Mouse (Mus musculus): ENCODE data around the gene Olfr1338. TPM values are rescaled to one million over a fixed set of nuclear protein-coding genes. Genes with fewer than 3 reads are reported as not detected.

The Olfr1338 gene
- total and polyA plus RNA-seq, 2 experiments from 2014 or later: not detected

- 56% methylated on average over 10 of the region's 10 CpGs for WGBS
Measured at GRCm38 (mm10) chr4:118721742-118722483, 36.6 kb downstream of the Olfr1338 start.

DNA sequence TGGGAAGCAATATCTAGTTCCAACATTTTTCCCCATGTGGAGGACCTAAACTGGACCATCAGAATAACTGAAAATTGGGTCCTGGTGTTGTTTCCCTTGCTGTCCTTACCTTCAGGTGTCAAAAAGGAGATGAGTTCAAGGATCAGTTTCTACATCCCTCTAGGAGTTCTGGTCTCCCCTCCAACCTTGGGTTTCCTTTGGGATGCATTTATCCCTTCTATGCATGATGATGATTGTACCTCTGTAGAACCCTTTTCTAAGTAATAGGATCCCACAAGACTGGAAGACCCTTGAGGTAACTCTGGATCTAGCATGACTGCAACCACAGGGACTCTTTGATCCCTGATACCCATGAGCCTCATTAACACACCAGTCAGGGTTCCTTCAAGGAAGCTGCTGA, 38.7 kb downstream of the Olfr1338 start, which contains the start of gene Olfr1340:
Gene Olfr1340 (plus strand): TSS at position 301 of the 400 bp plus-strand sequence.
- DNase-seq (no peak), ATAC-seq (no peak)
- H3K27ac ChIP-seq (ENCODE audit: low read depth, low read length): no peak within 1 kb of the TSS
- no peak within 1 kb of the TSS for H3K4me3 ChIP-seq (ENCODE audit: low read depth, low read length)
- H3K4me2 ChIP-seq (ENCODE audit: low read depth): no peak within 1 kb of the TSS
- H3K36me3 ChIP-seq (ENCODE audit: insufficient read depth): no peaks in the 10 kb centered on the region
- no peaks in the 10 kb centered on the region for H3K27me3 ChIP-seq (ENCODE audit: insufficient read depth, low read length)
- no peak for TF ChIP-seq CTCF (IDR thresholded peaks at IDR 0.05; ENCODE audit: low read depth)
- no peak within 1 kb of the TSS for H3K9ac ChIP-seq
- H3K4me1 ChIP-seq (ENCODE audit: insufficient read depth): no peaks in the 10 kb centered on the region
- no peaks in the 10 kb centered on the region for H3K9me3 ChIP-seq (ENCODE audit: low read length)

More at GRCm38 (mm10) chr4:118721742-118722483, 36.6 kb downstream of the Olfr1338 start:
- H3K27me3 ChIP-seq (ENCODE audit: insufficient read depth, low read length): no peaks in the 10 kb centered on the region
- H3K9ac ChIP-seq: no peak overlapping the region
- DNase-seq: no peak
- no peak overlapping the region for H3K27ac ChIP-seq (ENCODE audit: low read depth, low read length)
- H3K4me3 ChIP-seq (ENCODE audit: low read depth, low read length): no peak overlapping the region
- no peak overlapping the region for H3K4me2 ChIP-seq (ENCODE audit: low read depth)
- H3K9me3 ChIP-seq (ENCODE audit: low read length): no peaks in the 10 kb centered on the region
- H3K36me3 ChIP-seq (ENCODE audit: insufficient read depth): no peaks in the 10 kb centered on the region
- no peak for TF ChIP-seq CTCF (IDR thresholded peaks at IDR 0.05; ENCODE audit: low read depth)
- no peaks in the 10 kb centered on the region for H3K4me1 ChIP-seq (ENCODE audit: insufficient read depth)
- ATAC-seq: no peak

DNA sequence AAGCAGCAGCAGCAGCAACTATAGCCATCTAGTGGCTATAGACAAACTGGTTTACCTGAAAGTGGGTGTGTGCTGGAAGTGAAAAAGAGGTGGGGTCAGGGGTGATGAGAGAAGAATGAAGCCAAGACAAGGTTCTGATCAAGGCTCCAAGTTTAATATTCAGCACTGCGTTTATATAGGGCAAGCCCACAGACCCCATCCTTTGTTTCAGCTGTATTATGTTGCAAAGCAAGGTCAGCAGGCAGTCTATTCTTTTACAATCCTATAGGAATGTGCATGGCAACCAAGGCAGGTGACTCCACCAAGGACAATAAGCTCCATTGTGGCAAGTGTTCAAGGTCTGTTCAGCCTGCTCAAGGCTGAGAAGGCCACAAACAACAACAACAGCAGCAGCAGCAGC, 46.9 kb downstream of the Olfr1338 start:
- no peaks in the 10 kb centered on the region for H3K4me1 ChIP-seq (ENCODE audit: insufficient read depth)
- H3K4me2 ChIP-seq (ENCODE audit: low read depth): no peak overlapping the region
- no peak for TF ChIP-seq CTCF (IDR thresholded peaks at IDR 0.05; ENCODE audit: low read depth)
- DNase-seq (no peak), ATAC-seq (no peak)
- no peak overlapping the region for H3K9ac ChIP-seq
- no peak overlapping the region for H3K4me3 ChIP-seq (ENCODE audit: low read depth, low read length)
- H3K9me3 ChIP-seq (ENCODE audit: low read length): no peaks in the 10 kb centered on the region
- H3K27ac ChIP-seq (ENCODE audit: low read depth, low read length): no peak overlapping the region
- 4% methylated on average over 1 of the region's 1 CpGs for WGBS
- no peaks in the 10 kb centered on the region for H3K27me3 ChIP-seq (ENCODE audit: insufficient read depth, low read length)
- no peaks in the 10 kb centered on the region for H3K36me3 ChIP-seq (ENCODE audit: insufficient read depth)

DNA sequence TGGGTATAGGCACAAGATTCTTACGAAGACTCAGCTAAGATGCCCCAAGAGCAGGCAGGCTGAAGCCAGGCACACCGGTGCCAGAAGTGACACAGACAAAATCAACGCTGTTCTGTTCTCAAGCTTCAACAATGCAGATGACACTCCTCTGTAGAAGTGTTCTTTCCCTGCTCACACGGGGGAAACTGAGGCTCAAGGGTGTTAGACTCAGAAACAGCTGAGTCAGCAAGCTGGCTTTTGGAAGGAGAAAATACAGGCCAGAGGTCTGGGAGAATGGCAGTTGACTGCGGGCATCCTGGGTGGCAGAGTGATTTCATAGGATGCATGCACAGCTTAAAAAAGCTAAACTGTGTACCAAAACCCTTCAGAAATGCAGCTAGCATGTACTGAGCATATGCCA, 50.5 kb downstream of the Olfr1338 start:
- no peaks in the 10 kb centered on the region for H3K27me3 ChIP-seq (ENCODE audit: insufficient read depth, low read length)
- no peak for ATAC-seq
- WGBS: 86% methylated on average over 5 of the region's 5 CpGs

GRCm38 (mm10) chr4:118703223-118703622, 55.3 kb downstream of the Olfr1338 start, which contains the start of gene Olfr1341:
Gene Olfr1341 (plus strand): TSS chr4:118703523.
- no peak for TF ChIP-seq CTCF (IDR thresholded peaks at IDR 0.05; ENCODE audit: low read depth)
- Histone ChIP-seq H3K27ac (ENCODE audit: low read depth, low read length) (no peak within 1 kb of the TSS), H3K9ac (no peak within 1 kb of the TSS), H3K9me3 (ENCODE audit: low read length) (no peaks in the 10 kb centered on the region), H3K4me3 (ENCODE audit: low read depth, low read length) (no peak within 1 kb of the TSS), H3K4me2 (ENCODE audit: low read depth) (no peak within 1 kb of the TSS), H3K4me1 (ENCODE audit: insufficient read depth) (no peaks in the 10 kb centered on the region), H3K36me3 (ENCODE audit: insufficient read depth) (no peaks in the 10 kb centered on the region), H3K27me3 (ENCODE audit: insufficient read depth, low read length) (no peaks in the 10 kb centered on the region)
- WGBS: 76% methylated on average over 3 of the region's 3 CpGs
- DNase-seq (no peak), ATAC-seq (no peak)

More for the DNA sequence above, 50.5 kb downstream of the Olfr1338 start:
- Histone ChIP-seq H3K9ac (no peak overlapping the region), H3K9me3 (ENCODE audit: low read length) (no peaks in the 10 kb centered on the region), H3K36me3 (ENCODE audit: insufficient read depth) (no peaks in the 10 kb centered on the region), H3K4me1 (ENCODE audit: insufficient read depth) (no peaks in the 10 kb centered on the region), H3K27ac (ENCODE audit: low read depth, low read length) (no peak overlapping the region), H3K4me2 (ENCODE audit: low read depth) (no peak overlapping the region), H3K4me3 (ENCODE audit: low read depth, low read length) (no peak overlapping the region)
- no peak for DNase-seq
- no peak for TF ChIP-seq CTCF (IDR thresholded peaks at IDR 0.05; ENCODE audit: low read depth)

Other genes with a start within 250 kb of the Olfr1338 start
- not detected in 2 replicates for gene 2610528J11Rik, start 231.7 kb downstream of the Olfr1338 start, total RNA-seq (2014; rRNA removed)
- not detected in 2 replicates for gene 2610528J11Rik, start 231.7 kb downstream of the Olfr1338 start, polyA plus RNA-seq (2015; fragmentation: Nextera tagmentation; extraction: Ambion mirVana)
- 0.31 TPM in 1 of 2 replicates, not detected in the other for gene Tmem125, start 214.7 kb downstream of the Olfr1338 start, total RNA-seq (2014; rRNA removed)
- gene Tmem125, start 214.7 kb downstream of the Olfr1338 start, polyA plus RNA-seq (2015; fragmentation: Nextera tagmentation; extraction: Ambion mirVana): 0.29 and 0.39 TPM in 2 replicates
- 0.69 and 2.0 TPM in 2 replicates for gene Cfap57, start 138.0 kb downstream of the Olfr1338 start, total RNA-seq (2014; rRNA removed)
- gene Cfap57, start 138.0 kb downstream of the Olfr1338 start, polyA plus RNA-seq (2015; fragmentation: Nextera tagmentation; extraction: Ambion mirVana): 0.89 and 1.3 TPM in 2 replicates
- 48.9 and 56.3 TPM in 2 replicates for gene Ebna1bp2, start 137.9 kb downstream of the Olfr1338 start, total RNA-seq (2014; rRNA removed)
- 97.7 and 104 TPM in 2 replicates for gene Ebna1bp2, start 137.9 kb downstream of the Olfr1338 start, polyA plus RNA-seq (2015; fragmentation: Nextera tagmentation; extraction: Ambion mirVana)
- gene Olfr62, start 99.8 kb downstream of the Olfr1338 start, total RNA-seq (2014; rRNA removed): not detected in 2 replicates
- not detected in 2 replicates for gene Olfr62, start 99.8 kb downstream of the Olfr1338 start, polyA plus RNA-seq (2015; fragmentation: Nextera tagmentation; extraction: Ambion mirVana)
- not detected in 2 replicates for gene Olfr1342, start 66.0 kb downstream of the Olfr1338 start, total RNA-seq (2014; rRNA removed)
- gene Olfr1342, start 66.0 kb downstream of the Olfr1338 start, polyA plus RNA-seq (2015; fragmentation: Nextera tagmentation; extraction: Ambion mirVana): not detected in 2 replicates
- not detected in 2 replicates for gene Olfr1341, start 55.2 kb downstream of the Olfr1338 start, total RNA-seq (2014; rRNA removed)
- gene Olfr1341, start 55.2 kb downstream of the Olfr1338 start, polyA plus RNA-seq (2015; fragmentation: Nextera tagmentation; extraction: Ambion mirVana): not detected in 2 replicates
- not detected in 2 replicates for gene Olfr1340, start 38.6 kb downstream of the Olfr1338 start, total RNA-seq (2014; rRNA removed)
- gene Olfr1340, start 38.6 kb downstream of the Olfr1338 start, polyA plus RNA-seq (2015; fragmentation: Nextera tagmentation; extraction: Ambion mirVana): 0.10 TPM in 1 of 2 replicates, not detected in the other
- gene Olfr1339, start 26.6 kb downstream of the Olfr1338 start, total RNA-seq (2014; rRNA removed): not detected in 2 replicates
- not detected in 2 replicates for gene Olfr1339, start 26.6 kb downstream of the Olfr1338 start, polyA plus RNA-seq (2015; fragmentation: Nextera tagmentation; extraction: Ambion mirVana)
- gene Olfr1337, start 23.8 kb upstream of the Olfr1338 start, total RNA-seq (2014; rRNA removed): not detected in 2 replicates
- gene Olfr1337, start 23.8 kb upstream of the Olfr1338 start, polyA plus RNA-seq (2015; fragmentation: Nextera tagmentation; extraction: Ambion mirVana): not detected in 2 replicates
- gene Olfr1335, start 51.2 kb upstream of the Olfr1338 start, total RNA-seq (2014; rRNA removed): not detected in 2 replicates
- not detected in 2 replicates for gene Olfr1335, start 51.2 kb upstream of the Olfr1338 start, polyA plus RNA-seq (2015; fragmentation: Nextera tagmentation; extraction: Ambion mirVana)
- not detected in 2 replicates for gene Olfr1333, start 77.5 kb upstream of the Olfr1338 start, total RNA-seq (2014; rRNA removed)
- not detected in 2 replicates for gene Olfr1333, start 77.5 kb upstream of the Olfr1338 start, polyA plus RNA-seq (2015; fragmentation: Nextera tagmentation; extraction: Ambion mirVana)
- not detected in 2 replicates for gene Olfr1331, start 105.9 kb upstream of the Olfr1338 start, total RNA-seq (2014; rRNA removed)
- gene Olfr1331, start 105.9 kb upstream of the Olfr1338 start, polyA plus RNA-seq (2015; fragmentation: Nextera tagmentation; extraction: Ambion mirVana): not detected in 2 replicates
- not detected in 2 replicates for gene Olfr1330, start 129.9 kb upstream of the Olfr1338 start, total RNA-seq (2014; rRNA removed)
- gene Olfr1330, start 129.9 kb upstream of the Olfr1338 start, polyA plus RNA-seq (2015; fragmentation: Nextera tagmentation; extraction: Ambion mirVana): not detected in 2 replicates
- gene Olfr1329, start 158.7 kb upstream of the Olfr1338 start, total RNA-seq (2014; rRNA removed): not detected in 2 replicates
- not detected in 2 replicates for gene Olfr1329, start 158.7 kb upstream of the Olfr1338 start, polyA plus RNA-seq (2015; fragmentation: Nextera tagmentation; extraction: Ambion mirVana)
- gene Olfr1328, start 179.9 kb upstream of the Olfr1338 start, total RNA-seq (2014; rRNA removed): not detected in 2 replicates
- gene Olfr1328, start 179.9 kb upstream of the Olfr1338 start, polyA plus RNA-seq (2015; fragmentation: Nextera tagmentation; extraction: Ambion mirVana): not detected in 2 replicates
- 0.15 TPM in 1 of 2 replicates, not detected in the other for gene Lao1, start 202.8 kb upstream of the Olfr1338 start, total RNA-seq (2014; rRNA removed)
- 0.15 and 0.21 TPM in 2 replicates for gene Lao1, start 202.8 kb upstream of the Olfr1338 start, polyA plus RNA-seq (2015; fragmentation: Nextera tagmentation; extraction: Ambion mirVana)